Mouse (Mus musculus): ENCODE measurements around the gene Dpt.

GRCm38 (mm10) chr1:164860782-164861181 is 64.3 kb downstream of the Dpt start:
- TF ChIP-seq GATA1 (IDR thresholded peaks at IDR 0.05; ENCODE audit: borderline replicate concordance, low read length) = no peak; the same call in 2 of the 3 replicates
- TF ChIP-seq FLI1 (IDR thresholded peaks at IDR 0.05; ENCODE audit: low read length) = no peak

All from megakaryocyte, embryonic 14.5 days (primary cell).